Mouse (Mus musculus) hindbrain, embryonic 11.5 days (tissue): Measurements from ENCODE around the gene Hemgn. TPM values are rescaled to one million over a fixed set of nuclear protein-coding genes. Genes with fewer than 3 reads are reported as not detected.

Source experiments
- ATAC-seq: fragments of 200-750 bp; cut with Nextera tagmentation; 2 replicates; pipeline ENCODE4 v1.8.0; 2017; ENCODE audit warnings: mild to moderate bottlenecking, moderate TSS enrichment, moderate library complexity; ENCODE audit not compliant: low FRiP score
- DNase-seq: peaks from one replicate; pipeline ENCODE4 v3.0.0-alpha.2; 2015; ENCODE audit warnings: low spot score
- H3K27ac ChIP-seq: fragments of 300-500 bp; sonication (generic); 2 replicates; pipeline ENCODE4 v1.5.1; 2014; ENCODE audit warnings: mild to moderate bottlenecking, low read depth, low read length
- H3K27me3 ChIP-seq: fragments of 300-500 bp; sonication (generic); 2 replicates; pipeline ENCODE4 v1.6.1; 2014; ENCODE audit warnings: mild to moderate bottlenecking, low read length, moderate library complexity, mixed read lengths; ENCODE audit not compliant: control insufficient read depth, insufficient read depth
- H3K36me3 ChIP-seq: fragments of 300-500 bp; sonication (generic); 2 replicates; pipeline ENCODE4 v1.6.1; 2014; ENCODE audit warnings: mild to moderate bottlenecking, low read length, moderate library complexity, mixed read lengths; ENCODE audit not compliant: control insufficient read depth, insufficient read depth
- H3K4me1 ChIP-seq: fragments of 300-500 bp; sonication (generic); replicated peaks from 2 replicates; pipeline ENCODE4 v1.6.1; 2014; ENCODE audit warnings: low read length, mixed read lengths; ENCODE audit not compliant: control insufficient read depth, insufficient read depth
- H3K4me2 ChIP-seq: fragments of 300-500 bp; sonication (generic); replicated peaks from 2 replicates; pipeline ENCODE4 v1.6.1; 2014; ENCODE audit warnings: mild to moderate bottlenecking, low read depth, low read length
- H3K4me3 ChIP-seq: fragments of 300-500 bp; sonication (generic); 2 replicates; pipeline ENCODE4 v1.5.1; 2014; ENCODE audit warnings: low read depth, low read length
- H3K9ac ChIP-seq: fragments of 300-500 bp; sonication (generic); 2 replicates; pipeline ENCODE4 v1.6.1; 2014; ENCODE audit warnings: low read depth, low read length
- H3K9me3 ChIP-seq: fragments of 300-500 bp; sonication (generic); 2 replicates; pipeline ENCODE4 v1.6.1; 2016; ENCODE audit warnings: low read length; ENCODE audit not compliant: control insufficient read depth
- WGBS: fragments of 180-500 bp; shearing (Covaris S2); extraction: QIAGEN DNeasy Blood & Tissue Kit; methylation state at CpG from one replicate; pipeline ENCODE4 v1.1.7; 2014; 5-methylcytosine and 5-hydroxymethylcytosine counted together
- polyA plus RNA-seq: library from polyadenylated mRNA; unstranded; fragments of >200 nt; fragmentation: Nextera tagmentation; extraction: Ambion mirVana; gene quantifications from 2 replicates; pipeline ENCODE4 v1.2.1, GENCODE M21; 2014

Gene Hemgn
- polyA plus RNA-seq, 1 experiment from 2014 or later = 16.1 TPM

- Histone ChIP-seq H3K27ac (no peak overlapping the region), H3K9ac (no peak overlapping the region), H3K9me3 (no peaks in the 10 kb centered on the region), H3K4me1 (no peaks in the 10 kb centered on the region), H3K4me3 (no peak overlapping the region), H3K36me3 (no peaks in the 10 kb centered on the region), H3K27me3 (no peaks in the 10 kb centered on the region), H3K4me2 (no peak overlapping the region)
- DNase-seq = no peak
- no peak for ATAC-seq
- WGBS = 81% methylated on average over 12 of the region's 12 CpGs
Observed at GRCm38 (mm10) chr4:46359539-46360253, 53.6 kb downstream of the Hemgn start.

GRCm38 (mm10) chr4:46356351-46357133 is 56.8 kb downstream of the Hemgn start:
- Histone ChIP-seq H3K9ac (no peak overlapping the region), H3K36me3 (no peaks in the 10 kb centered on the region), H3K4me2 (no peak overlapping the region), H3K4me3 (no peak overlapping the region), H3K9me3 (no peaks in the 10 kb centered on the region), H3K27ac (no peak overlapping the region), H3K4me1 (no peaks in the 10 kb centered on the region; the same call in 1 of the 2 replicates), H3K27me3 (peaks cover 4% of the 10 kb centered on the region; the same call in 1 of the 2 replicates)
- no peak for ATAC-seq
- DNase-seq = peak; percentile 82
- 49% methylated on average over 12 of the region's 12 CpGs for whole genome bisulfite sequencing

GRCm38 (mm10) chr4:46353045-46353444 is 60.3 kb downstream of the Hemgn start:
- H3K27me3 ChIP-seq = peaks cover 34% of the 10 kb centered on the region
- ATAC-seq (no peak), DNase-seq (no peak)
- no peak overlapping the region for H3K27ac ChIP-seq
- 10% methylated on average over 10 of the region's 10 CpGs for WGBS
- H3K4me2 ChIP-seq = no peak overlapping the region
- no peaks in the 10 kb centered on the region for H3K9me3 ChIP-seq
- no peaks in the 10 kb centered on the region; the same call in 1 of the 2 replicates for H3K4me1 ChIP-seq
- no peak overlapping the region for H3K4me3 ChIP-seq
- no peaks in the 10 kb centered on the region for H3K36me3 ChIP-seq
- H3K9ac ChIP-seq = no peak overlapping the region

- DNase-seq (no peak), ATAC-seq (no peak)
- Histone ChIP-seq H3K36me3 (no peaks in the 10 kb centered on the region), H3K27me3 (peaks cover 64% of the 10 kb centered on the region), H3K9me3 (no peaks in the 10 kb centered on the region), H3K4me2 (no peak overlapping the region), H3K9ac (no peak overlapping the region), H3K4me3 (no peak overlapping the region), H3K27ac (no peak overlapping the region), H3K4me1 (no peaks in the 10 kb centered on the region; the same call in 1 of the 2 replicates)
- 43% methylated on average over 5 of the region's 5 CpGs for WGBS
Observed at GRCm38 (mm10) chr4:46349530-46349929, 63.8 kb downstream of the Hemgn start.

GRCm38 (mm10) chr4:46348897-46349296 is 64.4 kb downstream of the Hemgn start:
- no peak for ATAC-seq
- Histone ChIP-seq H3K4me2 (no peak overlapping the region), H3K9ac (no peak overlapping the region), H3K9me3 (no peaks in the 10 kb centered on the region), H3K27me3 (peaks cover 70% of the 10 kb centered on the region), H3K4me3 (no peak overlapping the region), H3K36me3 (no peaks in the 10 kb centered on the region), H3K27ac (no peak overlapping the region), H3K4me1 (no peaks in the 10 kb centered on the region; the same call in 1 of the 2 replicates)
- 21% methylated on average over 9 of the region's 9 CpGs for WGBS
- DNase-seq = peak; percentile 34

GRCm38 (mm10) chr4:46347580-46348515 is 65.5 kb downstream of the Hemgn start:
- Histone ChIP-seq H3K9ac (no peak overlapping the region), H3K4me2 (no peak overlapping the region), H3K4me3 (no peak overlapping the region), H3K27me3 (peaks cover 80% of the 10 kb centered on the region), H3K4me1 (no peaks in the 10 kb centered on the region; the same call in 1 of the 2 replicates), H3K36me3 (no peaks in the 10 kb centered on the region), H3K9me3 (no peaks in the 10 kb centered on the region), H3K27ac (no peak overlapping the region)
- 2% methylated on average over 41 of the region's 41 CpGs for WGBS
- DNase-seq (peak; percentile 60), ATAC-seq (no peak)

GRCm38 (mm10) chr4:46347141-46347540 is 66.2 kb downstream of the Hemgn start:
- 11% methylated on average over 4 of the region's 4 CpGs for WGBS
- DNase-seq (peak; percentile 45), ATAC-seq (no peak)
- Histone ChIP-seq H3K9ac (no peak overlapping the region), H3K27ac (no peak overlapping the region), H3K27me3 (peaks cover 88% of the 10 kb centered on the region), H3K4me1 (no peaks in the 10 kb centered on the region; the same call in none of the 2 replicates), H3K4me3 (no peak overlapping the region), H3K36me3 (no peaks in the 10 kb centered on the region), H3K4me2 (no peak overlapping the region), H3K9me3 (no peaks in the 10 kb centered on the region)

GRCm38 (mm10) chr4:46346221-46346620 is 67.1 kb downstream of the Hemgn start:
- Histone ChIP-seq H3K36me3 (no peaks in the 10 kb centered on the region), H3K27ac (no peak overlapping the region), H3K4me1 (no peaks in the 10 kb centered on the region; the same call in none of the 2 replicates), H3K9ac (no peak overlapping the region), H3K4me2 (no peak overlapping the region), H3K9me3 (no peaks in the 10 kb centered on the region), H3K4me3 (no peak overlapping the region), H3K27me3 (peaks cover 91% of the 10 kb centered on the region)
- 30% methylated on average over 6 of the region's 6 CpGs for WGBS
- ATAC-seq = no peak
- DNase-seq = no peak
